Mouse (Mus musculus) ES-E14 (cell line): Measurements from ENCODE around the gene Ssna1.

Experiments used
- HCFC1 ChIP-seq: IDR thresholded peaks from 2 replicates; pipeline ENCODE4 v1.6.1; 2012; ENCODE audit warnings: low read length, inconsistent platforms, borderline replicate concordance; ENCODE audit not compliant: insufficient read depth
- ZC3H11A ChIP-seq: IDR thresholded peaks from 2 replicates; pipeline ENCODE4 v1.6.1; 2012; ENCODE audit warnings: low read depth, mild to moderate bottlenecking, inconsistent platforms, low read length, borderline replicate concordance
- ZNF384 ChIP-seq: IDR thresholded peaks from 2 replicates; pipeline ENCODE4 v1.6.1; 2012; ENCODE audit warnings: low read depth, low read length, inconsistent platforms

- TF ChIP-seq HCFC1 = no peak
- no peak for TF ChIP-seq ZNF384
- no peak for TF ChIP-seq ZC3H11A
These were observed 4.4 kb downstream of the Ssna1 start for GRCm38 (mm10) chr2:25267746-25268309.
